Mouse (Mus musculus): ENCODE measurements around the gene E130114P18Rik. TPM values are rescaled to one million over a fixed set of nuclear protein-coding genes. Genes with fewer than 3 reads are reported as not detected.
A peak's percentile ranks its signal among the peaks of the same experiment; 100 is the strongest.

E130114P18Rik gene
- total RNA-seq, 2 experiments from 2014 or later, result 6.6 to 6.9 TPM

GRCm38 (mm10) chr4:97600875-97601835 is 176.7 kb downstream of the E130114P18Rik start:
- no peak for DNase-seq (ENCODE audit: low spot score in 2 of 2)
- intact Hi-C loops (cut with DNase I), result no loop called here

- intact Hi-C loops (cut with DNase I), result no loop called here
- no peak for DNase-seq (ENCODE audit: low spot score in 2 of 2)
Measured at GRCm38 (mm10) chr4:97597443-97597842, 180.4 kb downstream of the E130114P18Rik start.

GRCm38 (mm10) chr4:97596348-97596747 is 181.5 kb downstream of the E130114P18Rik start:
- intact Hi-C loops (cut with DNase I), result no loop called here
- DNase-seq (ENCODE audit: low spot score in 2 of 2), result no peak

- DNase-seq (ENCODE audit: low spot score in 2 of 2), result no peak
- intact Hi-C loops (cut with DNase I), result no loop called here
Measured at GRCm38 (mm10) chr4:97593869-97594268, 184.0 kb downstream of the E130114P18Rik start.

- intact Hi-C loops (cut with DNase I), result loop anchor here (10.0 kb wide), 1 partner anchor 735 kb away; no protein-coding TSS in a partner anchor
- no peak for DNase-seq (ENCODE audit: low spot score in 2 of 2)
Measured at GRCm38 (mm10) chr4:97589790-97590189, 188.1 kb downstream of the E130114P18Rik start.

GRCm38 (mm10) chr4:97587412-97588010 is 190.4 kb downstream of the E130114P18Rik start:
- intact Hi-C loops (cut with DNase I), result loop anchor here (10.0 kb wide), 1 partner anchor 737 kb away; no protein-coding TSS in a partner anchor
- no peak for DNase-seq (ENCODE audit: low spot score in 2 of 2)

- DNase-seq (ENCODE audit: low spot score in 2 of 2), result no peak
- intact Hi-C loops (cut with DNase I), result loop anchor here (10.0 kb wide), 1 partner anchor 740 kb away; no protein-coding TSS in a partner anchor
Measured at GRCm38 (mm10) chr4:97585170-97585569, 192.7 kb downstream of the E130114P18Rik start.

GRCm38 (mm10) chr4:97584445-97585130 is 193.3 kb downstream of the E130114P18Rik start:
- intact Hi-C loops (cut with DNase I), result loop anchor here (5.0 to 10.0 kb wide), 3 partner anchors 33 to 740 kb away; no protein-coding TSS in a partner anchor
- no peak for DNase-seq (ENCODE audit: low spot score in 2 of 2)

- intact Hi-C loops (cut with DNase I), result loop anchor here (5.0 to 10.0 kb wide), 3 partner anchors 34 to 742 kb away; no protein-coding TSS in a partner anchor
- DNase-seq (ENCODE audit: low spot score in 2 of 2), result no peak
Measured at GRCm38 (mm10) chr4:97582796-97583430, 195.0 kb downstream of the E130114P18Rik start.

- intact Hi-C loops (cut with DNase I), result loop anchor here (5.0 to 10.0 kb wide), 3 partner anchors 35 to 743 kb away; no protein-coding TSS in a partner anchor
- no peak for DNase-seq (ENCODE audit: low spot score in 2 of 2)
Measured at GRCm38 (mm10) chr4:97582064-97582415, 195.8 kb downstream of the E130114P18Rik start.

GRCm38 (mm10) chr4:97581314-97582063 is 196.4 kb downstream of the E130114P18Rik start:
- intact Hi-C loops (cut with DNase I), result loop anchor here (5.0 to 10.0 kb wide), 3 partner anchors 36 to 743 kb away; no protein-coding TSS in a partner anchor

GRCm38 (mm10) chr4:97580906-97581305 is 197.0 kb downstream of the E130114P18Rik start:
- no peak for DNase-seq (ENCODE audit: low spot score in 2 of 2)
- intact Hi-C loops (cut with DNase I), result loop anchor here (5.0 to 10.0 kb wide), 3 partner anchors 36 to 744 kb away; no protein-coding TSS in a partner anchor

More at GRCm38 (mm10) chr4:97581314-97582063, 196.4 kb downstream of the E130114P18Rik start:
- DNase-seq (ENCODE audit: low spot score in 2 of 2), result no peak

GRCm38 (mm10) chr4:97578571-97579165 is 199.2 kb downstream of the E130114P18Rik start:
- intact Hi-C loops (cut with DNase I), result no loop called here
- DNase-seq (ENCODE audit: low spot score in 2 of 2), result no peak

GRCm38 (mm10) chr4:97577431-97577830 is 200.4 kb downstream of the E130114P18Rik start:
- intact Hi-C loops (cut with DNase I), result no loop called here
- DNase-seq (ENCODE audit: low spot score in 2 of 2), result no peak

- intact Hi-C loops (cut with DNase I), result no loop called here
Measured at GRCm38 (mm10) chr4:97575447-97575846, 202.4 kb downstream of the E130114P18Rik start.

GRCm38 (mm10) chr4:97569320-97569719 is 208.6 kb downstream of the E130114P18Rik start:
- no peak for DNase-seq (ENCODE audit: low spot score in 2 of 2)
- intact Hi-C loops (cut with DNase I), result loop anchor here (10.0 kb wide), 1 partner anchor 875 kb away; no protein-coding TSS in a partner anchor

More at GRCm38 (mm10) chr4:97575447-97575846, 202.4 kb downstream of the E130114P18Rik start:
- peak; percentile 60 to 64 for DNase-seq (ENCODE audit: low spot score in 2 of 2)

GRCm38 (mm10) chr4:97564656-97565055 is 213.2 kb downstream of the E130114P18Rik start:
- intact Hi-C loops (cut with DNase I), result loop anchor here (2.0 to 10.0 kb wide), 2 partner anchors 180 to 880 kb away; no protein-coding TSS in a partner anchor
- DNase-seq (ENCODE audit: low spot score in 2 of 2), result peak in 1 of 2 experiments; percentile 34

All from left cerebral cortex, postnatal 14 days (tissue).